Mouse (Mus musculus): ENCODE data around the gene Ints7. TPM values are rescaled to one million over a fixed set of nuclear protein-coding genes. Genes with fewer than 3 reads are reported as not detected.

Ints7 gene
- polyA plus RNA-seq, 1 experiment from 2014 or later: 37.2 TPM

DNA sequence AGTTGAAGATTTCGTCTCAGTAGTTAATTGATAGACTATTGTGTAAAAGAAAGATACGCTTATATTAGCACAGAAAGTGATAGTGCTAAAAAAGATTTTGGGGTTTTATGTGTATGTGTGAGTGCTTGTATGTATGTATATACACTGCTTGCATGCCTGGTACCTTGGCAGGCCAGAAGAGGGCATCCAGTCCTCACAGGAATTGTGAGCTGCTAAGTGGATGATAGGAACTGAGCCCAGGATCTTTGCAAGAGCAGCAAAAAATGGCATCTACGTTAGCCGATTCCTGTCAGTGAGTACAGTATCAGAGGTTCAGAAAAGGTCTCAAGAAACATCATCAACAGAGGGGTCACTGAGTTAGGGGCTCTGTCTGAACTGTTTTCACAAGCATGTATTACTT lies 9.0 kb downstream of the Ints7 start:
- Histone ChIP-seq H3K27ac (replicated peaks) (no peak overlapping the region), H3K4me2 (no peak overlapping the region), H3K4me3 (no peak overlapping the region), H3K9ac (no peak overlapping the region), H3K36me3 (peaks cover 79% of the 10 kb centered on the region), H3K4me1 (0 out of 2 replicates have a peak, but pooled peaks cover 2% of the 10 kb centered on the region), H3K9me3 (peaks cover 9% of the 10 kb centered on the region; the same call in 1 of the 2 replicates), H3K27me3 (replicated peaks) (no peaks in the 10 kb centered on the region)
- ATAC-seq (ENCODE audit: extremely low read depth, insufficient number of reproducible peaks, low FRiP score, low TSS enrichment): no peak
- WGBS: 84% methylated on average over 4 of the region's 4 CpGs

DNA sequence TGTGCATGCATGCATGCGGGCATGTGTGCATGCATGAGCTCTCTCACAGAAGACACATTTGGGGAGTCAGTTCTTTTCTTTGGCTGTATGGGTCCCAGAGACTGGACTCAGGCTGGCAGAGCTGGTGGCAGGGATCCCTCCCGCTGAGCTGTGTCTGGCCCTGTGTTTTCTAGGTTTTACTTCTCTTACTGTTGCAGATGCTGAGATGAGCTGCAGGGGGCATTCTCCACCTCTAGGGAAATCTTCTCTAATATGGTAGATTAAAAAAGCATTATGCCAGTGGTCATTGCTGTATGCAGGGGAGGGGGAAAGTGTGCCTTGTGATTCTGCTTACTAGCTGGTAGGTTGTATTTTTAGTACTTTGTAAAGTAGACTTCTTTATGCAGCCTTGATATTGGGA lies 10.3 kb downstream of the Ints7 start:
- Histone ChIP-seq H3K4me2 (no peak overlapping the region), H3K9me3 (no peaks in the 10 kb centered on the region), H3K36me3 (peaks cover 76% of the 10 kb centered on the region), H3K4me3 (no peak overlapping the region), H3K27ac (replicated peaks) (no peak overlapping the region), H3K9ac (no peak overlapping the region), H3K27me3 (replicated peaks) (no peaks in the 10 kb centered on the region), H3K4me1 (0 out of 2 replicates have a peak, but pooled peaks cover 2% of the 10 kb centered on the region)
- 79% methylated on average over 2 of the region's 2 CpGs for WGBS
- ATAC-seq (ENCODE audit: extremely low read depth, insufficient number of reproducible peaks, low FRiP score, low TSS enrichment): no peak

DNA sequence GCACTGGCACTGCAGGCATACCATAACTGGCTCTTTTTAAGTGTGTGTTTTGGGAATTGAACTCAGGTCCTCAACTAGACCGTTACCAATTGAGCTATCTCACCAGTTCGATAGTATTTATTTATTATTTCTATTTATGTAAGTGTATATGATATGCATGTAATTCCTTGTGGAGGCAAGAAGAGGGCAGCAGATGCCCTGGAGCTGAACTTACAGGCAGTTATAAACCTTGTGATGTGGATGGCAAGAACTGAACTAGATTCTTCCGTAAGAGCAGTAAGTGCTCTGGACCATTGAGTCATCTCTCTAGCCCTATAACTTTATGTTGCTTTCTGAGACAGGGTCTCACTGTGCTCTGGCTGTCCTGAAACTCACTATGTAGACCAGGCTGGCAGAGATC lies 11.6 kb downstream of the Ints7 start:
- no peak overlapping the region for H3K4me3 ChIP-seq
- H3K27ac ChIP-seq (replicated peaks): no peak overlapping the region
- H3K9me3 ChIP-seq: no peaks in the 10 kb centered on the region
- H3K4me1 ChIP-seq: peaks cover 8% of the 10 kb centered on the region
- H3K4me2 ChIP-seq: no peak overlapping the region
- 89% methylated on average over 3 of the region's 3 CpGs for WGBS
- ATAC-seq (ENCODE audit: extremely low read depth, insufficient number of reproducible peaks, low FRiP score, low TSS enrichment): no peak
- no peak overlapping the region for H3K9ac ChIP-seq
- H3K27me3 ChIP-seq (replicated peaks): no peaks in the 10 kb centered on the region
- peaks cover 80% of the 10 kb centered on the region for H3K36me3 ChIP-seq

DNA sequence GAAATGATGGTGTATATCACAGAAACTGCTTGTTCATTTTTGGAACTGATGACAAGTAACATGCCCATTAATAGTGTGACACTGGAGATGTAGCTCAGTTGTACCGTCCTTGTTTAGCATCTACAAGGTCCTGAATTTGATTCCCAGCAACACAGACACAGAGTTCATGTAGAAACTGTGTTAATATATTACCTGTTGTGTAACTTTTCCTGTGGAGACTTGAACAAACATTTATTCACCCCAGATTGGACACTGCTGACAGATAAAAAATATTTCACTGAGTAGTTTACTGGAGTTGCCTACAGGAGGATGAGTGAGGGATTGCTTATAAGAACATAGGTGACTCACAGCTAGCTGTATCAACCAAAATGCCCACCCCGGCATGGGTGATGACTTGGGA lies 13.3 kb downstream of the Ints7 start:
- Histone ChIP-seq H3K4me1 (peaks cover 19% of the 10 kb centered on the region), H3K9me3 (no peaks in the 10 kb centered on the region), H3K9ac (no peak overlapping the region), H3K4me2 (no peak overlapping the region), H3K27me3 (replicated peaks) (no peaks in the 10 kb centered on the region), H3K27ac (replicated peaks) (no peak overlapping the region), H3K36me3 (peaks cover 76% of the 10 kb centered on the region), H3K4me3 (no peak overlapping the region)
- no peak for ATAC-seq (ENCODE audit: extremely low read depth, insufficient number of reproducible peaks, low FRiP score, low TSS enrichment)
- WGBS: 87% methylated on average over 2 of the region's 2 CpGs

DNA sequence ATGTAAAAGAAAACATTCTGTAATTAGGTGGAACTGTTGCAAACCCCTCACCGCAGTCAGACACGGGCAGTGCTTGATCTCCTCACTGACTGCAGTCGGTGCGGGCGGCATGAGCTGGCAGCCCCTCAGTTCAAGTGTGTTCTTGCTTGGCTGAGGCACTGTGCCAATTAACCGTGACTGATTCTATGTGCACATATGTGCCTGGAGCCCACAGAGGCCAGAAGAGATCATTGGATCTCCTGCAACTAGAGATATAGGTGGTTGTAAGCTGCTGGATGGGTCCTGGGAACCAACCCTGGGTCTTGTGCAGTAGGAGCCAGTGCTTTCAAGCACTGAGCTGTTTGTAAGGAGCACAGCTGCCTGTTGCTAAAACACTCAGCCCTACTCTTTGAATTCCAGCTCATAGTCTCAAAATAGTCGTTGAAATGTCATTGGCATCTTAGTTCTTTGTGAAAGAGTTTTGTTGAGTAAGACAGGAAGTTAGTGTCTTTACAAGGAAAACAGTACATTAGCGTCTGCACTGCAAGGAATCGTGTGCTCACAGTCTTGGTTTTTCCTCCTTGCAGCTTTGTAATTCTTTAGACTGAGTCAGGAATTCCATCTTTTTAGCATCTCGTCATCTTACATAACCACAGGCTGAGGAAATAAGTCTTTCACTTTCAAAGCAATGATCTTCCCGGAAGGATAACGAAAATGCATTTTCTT lies 16.7 kb downstream of the Ints7 start:
- Histone ChIP-seq H3K36me3 (peaks cover 71% of the 10 kb centered on the region), H3K9ac (no peak overlapping the region)
- no peak for ATAC-seq (ENCODE audit: extremely low read depth, insufficient number of reproducible peaks, low FRiP score, low TSS enrichment)

DNA sequence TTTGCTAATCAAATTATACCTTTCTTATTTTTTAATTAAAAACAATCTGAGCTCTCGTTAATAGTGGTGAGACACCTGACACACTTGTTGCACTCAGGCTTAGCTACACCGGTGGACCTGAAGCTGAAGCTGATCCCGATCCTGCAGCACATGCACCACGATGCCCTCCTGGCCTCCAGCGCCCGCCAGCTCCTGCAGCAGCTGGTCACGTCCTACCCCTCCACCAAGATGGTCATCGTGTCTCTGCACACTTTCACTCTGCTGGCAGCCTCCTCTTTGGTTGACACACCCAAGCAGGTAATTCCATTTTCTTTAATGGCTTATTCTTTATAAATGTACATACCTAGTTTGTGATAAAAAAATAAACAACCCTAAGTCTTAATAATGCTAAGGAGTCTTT lies 20.6 kb downstream of the Ints7 start:
- H3K4me1 ChIP-seq: peaks cover 19% of the 10 kb centered on the region
- no peak overlapping the region for H3K9ac ChIP-seq
- H3K36me3 ChIP-seq: peaks cover 71% of the 10 kb centered on the region
- no peak for ATAC-seq (ENCODE audit: extremely low read depth, insufficient number of reproducible peaks, low FRiP score, low TSS enrichment)
- H3K4me3 ChIP-seq: no peak overlapping the region
- H3K27ac ChIP-seq (replicated peaks): no peak overlapping the region
- no peaks in the 10 kb centered on the region for H3K9me3 ChIP-seq
- WGBS: 94% methylated on average over 8 of the region's 8 CpGs
- H3K4me2 ChIP-seq: no peak overlapping the region
- H3K27me3 ChIP-seq (replicated peaks): no peaks in the 10 kb centered on the region

More for the DNA sequence above, 16.7 kb downstream of the Ints7 start:
- Histone ChIP-seq H3K4me3 (no peak overlapping the region), H3K4me2 (peak overlapping the region; percentile 16; the same call in 1 of the 2 replicates), H3K27ac (replicated peaks) (peak overlapping the region; percentile 37), H3K27me3 (replicated peaks) (no peaks in the 10 kb centered on the region), H3K4me1 (peaks cover 19% of the 10 kb centered on the region), H3K9me3 (no peaks in the 10 kb centered on the region)
- WGBS: 72% methylated on average over 12 of the region's 12 CpGs

DNA sequence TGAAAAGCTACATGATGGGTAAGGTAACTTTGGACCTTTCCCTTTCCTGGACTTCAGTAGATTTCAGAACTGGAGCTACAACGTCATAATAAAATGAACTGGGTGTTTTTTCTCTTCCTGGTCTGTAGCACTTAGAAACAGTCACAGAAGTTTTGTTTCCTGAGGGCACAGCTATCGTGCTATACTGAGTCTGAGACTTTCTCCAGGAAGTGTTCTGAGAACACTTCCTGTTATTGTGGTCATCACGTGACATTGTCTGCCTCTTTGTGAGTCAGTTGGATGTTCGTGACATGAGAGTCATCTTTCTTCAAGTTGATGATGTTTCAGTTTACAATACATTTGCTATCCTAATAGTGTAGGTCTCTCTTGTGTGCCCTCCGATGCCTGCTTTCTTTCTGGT lies 23.8 kb downstream of the Ints7 start:
- H3K4me3 ChIP-seq: no peak overlapping the region
- no peak for ATAC-seq (ENCODE audit: extremely low read depth, insufficient number of reproducible peaks, low FRiP score, low TSS enrichment)
- 69% methylated on average over 5 of the region's 5 CpGs for WGBS
- H3K4me2 ChIP-seq: no peak overlapping the region
- peaks cover 83% of the 10 kb centered on the region for H3K36me3 ChIP-seq
- H3K9ac ChIP-seq: no peak overlapping the region
- H3K4me1 ChIP-seq: no peaks in the 10 kb centered on the region
- H3K27me3 ChIP-seq (replicated peaks): no peaks in the 10 kb centered on the region
- no peaks in the 10 kb centered on the region for H3K9me3 ChIP-seq
- H3K27ac ChIP-seq (replicated peaks): no peak overlapping the region

DNA sequence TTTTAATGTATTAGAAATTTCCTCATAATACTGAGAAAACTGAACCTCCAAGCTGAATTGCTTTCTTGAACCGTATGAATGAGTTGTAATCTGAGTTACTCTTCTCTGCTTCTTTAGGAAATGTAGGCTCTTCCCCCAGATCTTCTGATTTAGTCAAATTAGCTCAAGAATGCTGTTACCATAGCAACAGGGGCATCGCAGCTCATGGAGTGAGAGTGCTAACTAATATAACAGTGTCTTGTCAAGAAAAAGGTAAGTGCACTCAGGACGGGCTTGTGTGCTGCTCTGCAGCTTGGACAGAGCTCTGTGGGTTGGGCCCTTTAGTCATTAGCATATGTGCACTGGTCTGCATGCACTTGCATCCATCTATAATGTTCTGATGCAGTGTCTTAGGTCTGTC lies 29.3 kb downstream of the Ints7 start:
- WGBS: 85% methylated on average over 3 of the region's 3 CpGs
- H3K27ac ChIP-seq (replicated peaks): no peak overlapping the region
- no peak for ATAC-seq (ENCODE audit: extremely low read depth, insufficient number of reproducible peaks, low FRiP score, low TSS enrichment)
- H3K4me2 ChIP-seq: no peak overlapping the region
- H3K27me3 ChIP-seq (replicated peaks): no peaks in the 10 kb centered on the region
- H3K4me3 ChIP-seq: no peak overlapping the region
- H3K9ac ChIP-seq: no peak overlapping the region
- no peaks in the 10 kb centered on the region for H3K4me1 ChIP-seq
- no peaks in the 10 kb centered on the region for H3K9me3 ChIP-seq
- peaks cover 88% of the 10 kb centered on the region for H3K36me3 ChIP-seq

DNA sequence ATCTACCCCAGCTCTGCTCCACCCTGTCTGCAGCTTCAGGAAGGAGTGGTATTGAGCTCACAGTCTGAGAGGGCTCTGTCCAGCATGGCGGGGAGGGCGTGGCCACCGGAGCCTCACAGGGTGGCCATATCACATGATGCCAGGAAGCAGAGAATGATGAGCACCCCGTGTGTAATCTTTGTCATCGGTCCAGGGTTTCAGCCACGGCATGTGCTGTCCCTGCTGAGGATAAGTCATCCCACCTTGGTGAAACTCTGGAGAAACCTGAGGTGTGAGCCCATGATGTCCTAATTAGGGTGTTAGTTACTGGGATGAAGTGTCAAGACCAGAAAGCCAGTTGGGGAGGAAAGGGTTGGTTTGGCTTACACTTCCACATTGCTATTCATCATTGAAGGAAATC lies 33.6 kb downstream of the Ints7 start:
- H3K4me3 ChIP-seq: no peak overlapping the region
- no peak overlapping the region for H3K27ac ChIP-seq (replicated peaks)
- no peaks in the 10 kb centered on the region for H3K9me3 ChIP-seq
- H3K9ac ChIP-seq: no peak overlapping the region
- 94% methylated on average over 6 of the region's 6 CpGs for WGBS
- no peaks in the 10 kb centered on the region for H3K4me1 ChIP-seq
- no peak for ATAC-seq (ENCODE audit: extremely low read depth, insufficient number of reproducible peaks, low FRiP score, low TSS enrichment)
- peaks cover 99% of the 10 kb centered on the region for H3K36me3 ChIP-seq
- H3K27me3 ChIP-seq (replicated peaks): no peaks in the 10 kb centered on the region
- H3K4me2 ChIP-seq: no peak overlapping the region

DNA sequence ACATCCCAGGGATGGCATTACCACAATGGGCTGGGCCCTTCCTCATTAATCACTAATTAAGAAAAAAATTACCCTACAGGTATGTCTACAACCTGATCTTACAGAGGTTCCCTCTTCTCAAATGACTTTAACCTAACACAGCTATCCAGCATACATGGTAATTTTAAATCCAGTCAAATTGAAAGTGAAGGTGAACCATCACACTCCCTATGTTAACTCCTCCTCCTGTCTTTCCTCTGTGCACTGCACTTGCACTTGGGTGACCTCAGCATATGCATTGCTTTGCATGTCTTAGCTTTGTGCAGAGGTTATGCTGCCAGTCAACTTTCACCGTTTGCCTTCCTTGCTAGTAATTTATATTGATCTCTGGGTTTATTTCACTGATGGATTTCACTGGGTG lies 34.1 kb downstream of the Ints7 start:
- 78% methylated on average over 1 of the region's 1 CpGs for WGBS
- H3K36me3 ChIP-seq: peaks cover 99% of the 10 kb centered on the region
- no peak for ATAC-seq (ENCODE audit: extremely low read depth, insufficient number of reproducible peaks, low FRiP score, low TSS enrichment)

DNA sequence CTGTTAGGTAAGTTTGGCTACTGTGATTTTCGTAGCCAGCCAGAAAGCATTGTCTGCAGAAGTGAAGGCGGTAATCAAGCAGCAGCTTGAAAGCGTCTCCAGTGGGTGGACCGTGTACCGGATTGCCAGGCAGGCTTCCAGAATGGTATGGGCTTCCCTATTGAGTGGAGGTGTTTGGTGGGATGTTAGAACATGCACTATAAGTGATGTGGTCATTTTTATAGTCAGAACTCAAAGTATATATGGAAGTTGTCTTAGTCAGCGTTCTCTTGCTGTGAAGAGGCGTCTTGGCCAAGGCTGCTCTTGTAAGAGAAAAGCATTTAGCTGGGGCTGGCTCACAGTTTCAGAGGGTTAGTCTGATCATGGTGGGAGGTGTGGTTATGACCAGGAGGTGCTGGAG lies 34.9 kb downstream of the Ints7 start:
- Histone ChIP-seq H3K9me3 (no peaks in the 10 kb centered on the region), H3K27ac (replicated peaks) (no peak overlapping the region), H3K27me3 (replicated peaks) (no peaks in the 10 kb centered on the region), H3K4me1 (0 out of 2 replicates have a peak, but pooled peaks cover 2% of the 10 kb centered on the region), H3K9ac (no peak overlapping the region), H3K4me2 (no peak overlapping the region), H3K4me3 (no peak overlapping the region), H3K36me3 (peaks cover 99% of the 10 kb centered on the region)
- no peak for ATAC-seq (ENCODE audit: extremely low read depth, insufficient number of reproducible peaks, low FRiP score, low TSS enrichment)
- WGBS: 89% methylated on average over 7 of the region's 7 CpGs

More for the DNA sequence above, 34.1 kb downstream of the Ints7 start:
- Histone ChIP-seq H3K4me3 (no peak overlapping the region), H3K4me2 (no peak overlapping the region), H3K4me1 (no peaks in the 10 kb centered on the region), H3K27ac (replicated peaks) (no peak overlapping the region), H3K9ac (no peak overlapping the region), H3K9me3 (no peaks in the 10 kb centered on the region), H3K27me3 (replicated peaks) (no peaks in the 10 kb centered on the region)

DNA sequence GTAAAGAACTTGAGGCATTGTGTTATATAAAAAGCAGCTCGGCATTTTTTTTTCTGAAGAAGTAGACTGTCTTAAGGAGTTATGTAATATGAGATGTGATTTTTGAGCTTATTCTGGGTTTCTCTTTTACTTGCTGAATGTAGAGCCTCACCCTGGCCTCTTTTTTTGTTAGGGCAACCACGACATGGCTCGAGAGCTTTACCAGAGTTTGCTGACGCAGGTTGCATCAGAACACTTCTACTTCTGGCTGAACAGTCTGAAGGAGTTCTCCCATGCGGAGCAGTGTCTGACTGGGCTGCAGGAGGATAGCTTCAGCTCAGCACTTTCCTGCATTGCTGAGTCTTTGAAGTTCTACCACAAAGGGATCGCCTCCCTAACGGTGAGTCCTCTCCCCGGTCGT lies 36.2 kb downstream of the Ints7 start:
- Histone ChIP-seq H3K4me2 (no peak overlapping the region), H3K27ac (replicated peaks) (no peak overlapping the region), H3K27me3 (replicated peaks) (no peaks in the 10 kb centered on the region), H3K9ac (no peak overlapping the region), H3K4me1 (0 out of 2 replicates have a peak, but pooled peaks cover 2% of the 10 kb centered on the region), H3K4me3 (no peak overlapping the region), H3K9me3 (no peaks in the 10 kb centered on the region), H3K36me3 (peaks cover 99% of the 10 kb centered on the region)
- ATAC-seq (ENCODE audit: extremely low read depth, insufficient number of reproducible peaks, low FRiP score, low TSS enrichment): no peak
- 85% methylated on average over 9 of the region's 9 CpGs for WGBS

Measured in heart, embryonic 13.5 days (tissue).